Comparison of ENCODE assay signal across 10 mouse cellular contexts in the genomic region with DNA sequence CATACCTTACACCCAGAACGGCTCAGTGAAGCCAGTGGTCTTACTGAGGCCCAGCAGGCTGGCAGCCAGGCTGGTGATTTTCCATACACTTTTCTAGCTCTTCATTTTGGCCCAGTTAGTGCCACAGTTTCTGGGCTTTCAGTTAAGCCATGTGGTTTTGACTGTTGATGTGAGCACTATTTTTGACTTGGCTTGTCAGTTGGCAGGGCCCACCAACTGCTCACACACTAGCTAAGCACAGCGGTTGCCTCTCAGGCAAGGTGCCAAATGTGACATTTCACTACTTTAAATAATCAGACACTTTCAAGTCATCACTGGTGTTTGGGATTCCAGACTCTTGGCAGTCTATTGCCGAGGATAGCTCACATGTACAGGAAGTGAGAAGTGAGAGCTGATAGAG.
DNase-seq lines count a peak whose midpoint lies in the region; ATAC-seq lines count a peak whose summit lies in the region.
"Had no signal": no experiment of that assay in that cellular context is flagged by ENCODE, and none has a peak within 500 bp of the region (broad histone marks: within the 10 kb centered on the region; RNA-seq: fewer than 3 reads in every experiment).

No protein-coding gene starts in this region.

- H3K4me3 ChIP-seq in lung, embryonic 16.5 days (ENCODE audit: low read length): no peak overlapping the region
- H3K4me3 ChIP-seq in intestine, embryonic 15.5 days (replicated peaks): no peak overlapping the region
- no peak overlapping the region for H3K4me3 ChIP-seq in kidney, embryonic 15.5 days (replicated peaks)
- H3K4me3 ChIP-seq: embryonic facial prominence, embryonic 13.5 days had no signal

- no peak overlapping the region for H3K27ac ChIP-seq in lung, embryonic 16.5 days (ENCODE audit: low read length)
- no peak overlapping the region for H3K27ac ChIP-seq in intestine, embryonic 15.5 days
- no peak overlapping the region for H3K27ac ChIP-seq in kidney, embryonic 15.5 days
- H3K27ac ChIP-seq: embryonic facial prominence, embryonic 13.5 days; macrophage had no signal

- H3K27me3 ChIP-seq in lung, embryonic 16.5 days (ENCODE audit: control insufficient read depth, insufficient read depth, low read depth, low read length): no peaks in the 10 kb centered on the region
- no peaks in the 10 kb centered on the region for H3K27me3 ChIP-seq in intestine, embryonic 15.5 days (replicated peaks)
- H3K27me3 ChIP-seq in kidney, embryonic 15.5 days: no peaks in the 10 kb centered on the region
- H3K27me3 ChIP-seq: embryonic facial prominence, embryonic 13.5 days had no signal

- H3K9me3 ChIP-seq in lung, embryonic 16.5 days (ENCODE audit: control insufficient read depth, low read length): no peaks in the 10 kb centered on the region
- no peaks in the 10 kb centered on the region for H3K9me3 ChIP-seq in intestine, embryonic 15.5 days
- no peaks in the 10 kb centered on the region for H3K9me3 ChIP-seq in kidney, embryonic 15.5 days (replicated peaks)
- H3K9me3 ChIP-seq: embryonic facial prominence, embryonic 13.5 days had no signal

- DNase-seq in lung, adult 18-20 months: no peak
- DNase-seq in frontal cortex, postnatal 36 days (ENCODE audit: low spot score in 2 of 2): peak; percentile 65 to 88
- peak; percentile 19 to 57 for DNase-seq in layer of hippocampus, postnatal 14 days (ENCODE audit: low spot score in 2 of 2)
- DNase-seq in right cerebral cortex, postnatal 4 days: peak; percentile 62
- no peak for DNase-seq in kidney, adult 11 months

- H3K36me3 ChIP-seq in lung, embryonic 16.5 days (ENCODE audit: control insufficient read depth, insufficient read depth, low read length): no peaks in the 10 kb centered on the region
- no peaks in the 10 kb centered on the region for H3K36me3 ChIP-seq in intestine, embryonic 15.5 days
- H3K36me3 ChIP-seq in kidney, embryonic 15.5 days: no peaks in the 10 kb centered on the region
- H3K36me3 ChIP-seq: embryonic facial prominence, embryonic 13.5 days had no signal

- ATAC-seq in lung, embryonic 16.5 days (ENCODE audit: low read depth): peak; percentile 71
- ATAC-seq in intestine, embryonic 15.5 days: no peak
- no peak for ATAC-seq in kidney, embryonic 15.5 days (replicated peaks; ENCODE audit: low FRiP score)

- no peaks in the 10 kb centered on the region for H3K4me1 ChIP-seq in lung, embryonic 16.5 days (replicated peaks; ENCODE audit: control insufficient read depth, insufficient read depth, low read length)
- H3K4me1 ChIP-seq in intestine, embryonic 15.5 days (replicated peaks): no peaks in the 10 kb centered on the region
- no peaks in the 10 kb centered on the region for H3K4me1 ChIP-seq in kidney, embryonic 15.5 days
- H3K4me1 ChIP-seq: embryonic facial prominence, embryonic 13.5 days had no signal

- no peak overlapping the region for H3K9ac ChIP-seq in lung, embryonic 16.5 days (ENCODE audit: low read length)
- H3K9ac ChIP-seq in intestine, embryonic 15.5 days: no peak overlapping the region
- no peak overlapping the region for H3K9ac ChIP-seq in kidney, embryonic 15.5 days
- H3K9ac ChIP-seq: embryonic facial prominence, embryonic 13.5 days had no signal

- H3K4me2 ChIP-seq in lung, embryonic 16.5 days (ENCODE audit: low read depth, low read length): no peak overlapping the region
- no peak overlapping the region for H3K4me2 ChIP-seq in intestine, embryonic 15.5 days (replicated peaks)
- no peak overlapping the region for H3K4me2 ChIP-seq in kidney, embryonic 15.5 days
- H3K4me2 ChIP-seq: embryonic facial prominence, embryonic 13.5 days had no signal

- WGBS in lung, embryonic 16.5 days: 28% methylated on average over 3 of the region's 3 CpGs
- WGBS in intestine, embryonic 15.5 days: 53% methylated on average over 3 of the region's 3 CpGs
- 63% methylated on average over 3 of the region's 3 CpGs for WGBS in kidney, embryonic 15.5 days

Comparison
In these comparisons a context has a peak if more than half of its experiments do, and no peak if none do; other contexts are left out.
1. DNase-seq: peak in frontal cortex, postnatal 36 days (2 of 2), layer of hippocampus, postnatal 14 days (2 of 2) and right cerebral cortex, postnatal 4 days (single experiment); none in lung, adult 18-20 months (0 of 2) and kidney, adult 11 months (single experiment).